Mouse (Mus musculus) layer of hippocampus, postnatal 10 days (tissue): Measurements from ENCODE around the gene Fbxw8. TPM values are rescaled to one million over a fixed set of nuclear protein-coding genes. Genes with fewer than 3 reads are reported as not detected.
A peak's percentile ranks its signal among the peaks of the same experiment; 100 is the strongest.

Experiments used
- DNase-seq, 2 experiments: peaks; one replicate each; pipeline ENCODE4 v3.0.0; 2021; ENCODE audit warnings: low spot score in 2 of 2
- total RNA-seq, 2 experiments: library from RNA; stranded (reverse); gene quantifications; 2 replicates each; pipeline ENCODE4 v1.2.3; 2021

The Fbxw8 gene
- total RNA-seq, 2 experiments from 2014 or later, result 39.8 to 42.4 TPM

GRCm38 (mm10) chr5:118156976-118157375 is 1.7 kb upstream of the Fbxw8 start:
- DNase-seq, result no peak

GRCm38 (mm10) chr5:118155565-118155947 is 292 bp upstream of the Fbxw8 start:
- DNase-seq, result no peak

GRCm38 (mm10) chr5:118149711-118150110 is 5.6 kb downstream of the Fbxw8 start:
- DNase-seq, result no peak

GRCm38 (mm10) chr5:118147264-118147663 is 8.0 kb downstream of the Fbxw8 start:
- DNase-seq, result no peak

GRCm38 (mm10) chr5:118145999-118146679 is 9.1 kb downstream of the Fbxw8 start:
- DNase-seq, result no peak

- DNase-seq, result no peak
Observed at GRCm38 (mm10) chr5:118145458-118145857, 9.8 kb downstream of the Fbxw8 start.

GRCm38 (mm10) chr5:118144770-118145169 is 10.5 kb downstream of the Fbxw8 start:
- DNase-seq, result no peak

GRCm38 (mm10) chr5:118144327-118144726 is 10.9 kb downstream of the Fbxw8 start:
- DNase-seq, result no peak

- DNase-seq, result no peak
Observed at GRCm38 (mm10) chr5:118143211-118144026, 11.8 kb downstream of the Fbxw8 start.

- DNase-seq, result no peak
Observed at GRCm38 (mm10) chr5:118142471-118142870, 12.8 kb downstream of the Fbxw8 start.

GRCm38 (mm10) chr5:118139630-118140029 is 15.6 kb downstream of the Fbxw8 start:
- no peak for DNase-seq

GRCm38 (mm10) chr5:118136391-118136790 is 18.9 kb downstream of the Fbxw8 start:
- no peak for DNase-seq

GRCm38 (mm10) chr5:118128651-118129050 is 26.6 kb downstream of the Fbxw8 start:
- DNase-seq, result no peak

GRCm38 (mm10) chr5:118128208-118128607 is 27.1 kb downstream of the Fbxw8 start:
- no peak for DNase-seq

- no peak for DNase-seq
Observed at GRCm38 (mm10) chr5:118126671-118127070, 28.6 kb downstream of the Fbxw8 start.

GRCm38 (mm10) chr5:118123096-118123495 is 32.2 kb downstream of the Fbxw8 start:
- no peak for DNase-seq

GRCm38 (mm10) chr5:118121928-118122327 is 33.3 kb downstream of the Fbxw8 start:
- DNase-seq, result no peak

- DNase-seq, result no peak
Observed at GRCm38 (mm10) chr5:118120670-118121069, 34.6 kb downstream of the Fbxw8 start.

GRCm38 (mm10) chr5:118118922-118119321 is 36.3 kb downstream of the Fbxw8 start:
- no peak for DNase-seq

- DNase-seq, result no peak
Observed at GRCm38 (mm10) chr5:118118351-118118750, 36.9 kb downstream of the Fbxw8 start.

GRCm38 (mm10) chr5:118113617-118114016 is 41.6 kb downstream of the Fbxw8 start:
- peak; percentile 58 to 70 for DNase-seq

GRCm38 (mm10) chr5:118113043-118113442 is 42.2 kb downstream of the Fbxw8 start:
- DNase-seq, result no peak
